Mouse (Mus musculus): ENCODE results near the gene Fcmr.

- TF ChIP-seq POLR2A (IDR thresholded peaks at IDR 0.05; ENCODE audit: borderline replicate concordance, extremely low read depth, low read depth, low read length) (no peak), CTCF (IDR thresholded peaks at IDR 0.05; ENCODE audit: insufficient read depth, low read length) (no peak)
Observed at GRCm38 (mm10) chr1:130857456-130857855, 8.0 kb upstream of the Fcmr start.

Data from lung, adult 2 months (tissue).